Comparison of ENCODE assay signal across 8 mouse cellular contexts in genomic region chr11:72535519-72535918, GRCm38 (mm10). TPM values are rescaled to one million over a fixed set of nuclear protein-coding genes. Genes with fewer than 3 reads are reported as not detected.
DNase-seq lines count a peak whose midpoint lies in the region; ATAC-seq and TF ChIP-seq lines count a peak whose summit lies in the region.
"Had no signal": no experiment of that assay in that cellular context is flagged by ENCODE, and none has a peak within 500 bp of the region (broad histone marks: within the 10 kb centered on the region; RNA-seq: fewer than 3 reads in every experiment).

No protein-coding gene starts in this region.

- no peaks in the 10 kb centered on the region for H3K79me2 ChIP-seq in MEL (ENCODE audit: control insufficient read depth, insufficient read depth, low read length, poor library complexity)

- no peak for ATAC-seq in kidney, postnatal 0 days (replicated peaks; ENCODE audit: low FRiP score, low read depth)
- ATAC-seq in forebrain, embryonic 12.5 days (ENCODE audit: low FRiP score): no peak

- no peak for TF ChIP-seq EP300 in MEL (IDR thresholded peaks at IDR 0.05; ENCODE audit: low read depth in 1 of 2, low read length in 2 of 2)

- no peak overlapping the region for H3K9ac ChIP-seq in kidney, postnatal 0 days (ENCODE audit: low read depth, low read length)
- H3K9ac ChIP-seq in MEL (ENCODE audit: control insufficient read depth, low read depth, low read length, poor library complexity, severe bottlenecking): no peak overlapping the region
- no peak overlapping the region for H3K9ac ChIP-seq in forebrain, embryonic 12.5 days

- H3K36me3 ChIP-seq in kidney, postnatal 0 days (ENCODE audit: insufficient read depth, low read length): no peaks in the 10 kb centered on the region
- no peaks in the 10 kb centered on the region for H3K36me3 ChIP-seq in MEL (ENCODE audit: control insufficient read depth in 1 of 2, insufficient read depth in 2 of 2, low read length in 2 of 2)
- no peaks in the 10 kb centered on the region for H3K36me3 ChIP-seq in forebrain, embryonic 12.5 days (replicated peaks)

- H3K27me3 ChIP-seq in kidney, postnatal 0 days (ENCODE audit: insufficient read depth, low read length): no peaks in the 10 kb centered on the region
- H3K27me3 ChIP-seq in MEL (ENCODE audit: control insufficient read depth in 1 of 2, insufficient read depth in 2 of 2, low read length in 2 of 2): no peaks in the 10 kb centered on the region
- H3K27me3 ChIP-seq in forebrain, embryonic 12.5 days: no peaks in the 10 kb centered on the region; the same call in 1 of the 2 replicates

- H3K9me3 ChIP-seq in kidney, postnatal 0 days (replicated peaks; ENCODE audit: low read length): no peaks in the 10 kb centered on the region
- no peaks in the 10 kb centered on the region for H3K9me3 ChIP-seq in MEL (replicated peaks; ENCODE audit: insufficient read depth, low read length)
- 0 out of 2 replicates have a peak, but pooled peaks cover 5% of the 10 kb centered on the region for H3K9me3 ChIP-seq in forebrain, embryonic 12.5 days

- H3K4me2 ChIP-seq in kidney, postnatal 0 days (ENCODE audit: low read length): no peak overlapping the region
- H3K4me2 ChIP-seq in forebrain, embryonic 12.5 days: no peak overlapping the region

- TF ChIP-seq CTCF in kidney, postnatal 0 days (IDR thresholded peaks at IDR 0.05; ENCODE audit: low read depth): peak; percentile 61
- peak; percentile 6 to 48 (median 25); a peak in 4 of 6 replicates for TF ChIP-seq CTCF in MEL (IDR thresholded peaks at IDR 0.05 in 2 of 3, conservative IDR thresholded peaks at IDR 0.05 in 1 of 3; ENCODE audit: control insufficient read depth in 1 of 3, insufficient read depth in 1 of 3, low read depth in 2 of 3, low read length in 3 of 3, poor library complexity in 1 of 3, severe bottlenecking in 1 of 3)

- TF ChIP-seq RAD21 in MEL (IDR thresholded peaks at IDR 0.05; ENCODE audit: low read depth, low read length): peak; percentile 46

- H3K4me3 ChIP-seq in kidney, postnatal 0 days (replicated peaks; ENCODE audit: low read depth, low read length): no peak overlapping the region
- no peak overlapping the region for H3K4me3 ChIP-seq in MEL (ENCODE audit: control insufficient read depth in 1 of 2, insufficient read depth in 1 of 2, low read depth in 2 of 2, low read length in 2 of 2)
- H3K4me3 ChIP-seq in forebrain, embryonic 12.5 days (replicated peaks): no peak overlapping the region

- H3K4me1 ChIP-seq in kidney, postnatal 0 days (replicated peaks; ENCODE audit: insufficient read depth, low read length): no peaks in the 10 kb centered on the region
- H3K4me1 ChIP-seq in MEL (ENCODE audit: control insufficient read depth in 1 of 2, insufficient read depth in 2 of 2, low read length in 2 of 2): no peaks in the 10 kb centered on the region
- H3K4me1 ChIP-seq in forebrain, embryonic 12.5 days: no peaks in the 10 kb centered on the region

- TF ChIP-seq POLR2A in MEL (IDR thresholded peaks at IDR 0.05; ENCODE audit: control insufficient read depth in 1 of 2, insufficient read depth in 1 of 2, low read depth in 1 of 2, low read length in 2 of 2, poor library complexity in 1 of 2): no peak

- WGBS in kidney, postnatal 0 days: 91% methylated on average over 3 of the region's 3 CpGs
- WGBS in forebrain, embryonic 12.5 days: 88% methylated on average over 3 of the region's 3 CpGs

- DNase-seq in kidney, postnatal 0 days (ENCODE audit: low spot score): no peak
- DNase-seq in kidney, adult 11 months: no peak
- peak; percentile 66 to 70 for DNase-seq in B cell, adult 2 months
- peak; percentile 57 for DNase-seq in MEL (ENCODE audit: low read depth, low spot score)
- DNase-seq in retina, postnatal 1 day: peak; percentile 15
- no peak for DNase-seq in layer of hippocampus, postnatal 25 days (ENCODE audit: extremely low spot score in 1 of 2, low spot score in 1 of 2)
- DNase-seq: right cerebral cortex, postnatal 4 days had no signal

- no peak overlapping the region for H3K27ac ChIP-seq in kidney, postnatal 0 days
- no peak overlapping the region for H3K27ac ChIP-seq in MEL (ENCODE audit: control insufficient read depth, low read depth, low read length)
- no peak overlapping the region for H3K27ac ChIP-seq in forebrain, embryonic 12.5 days

TF ChIP-seq in MEL, 35 proteins besides CTCF, POLR2A, EP300 and RAD21:
- no peak for TF ChIP-seq E2F4 (IDR thresholded peaks at IDR 0.05; ENCODE audit: borderline replicate concordance, low read depth, low read length)
- TF ChIP-seq SMC3 (IDR thresholded peaks at IDR 0.05; ENCODE audit: low read depth, low read length): peak; percentile 63
- peak; percentile 32; the same call in 1 of the 2 replicates for TF ChIP-seq ZC3H11A (IDR thresholded peaks at IDR 0.05; ENCODE audit: low read depth, low read length)

RNA-seq across cellular contexts. Expression of gene Spns3, which starts 14.8 kb away (rescaled TPM):
- 0.99 and 1.1 TPM in 2 replicates for polyA plus RNA-seq in kidney, postnatal 0 days (2015; fragmentation: Nextera tagmentation; extraction: Ambion mirVana)
- 5.2 and 10.6 TPM in 2 replicates for total RNA-seq in MEL (2012; rRNA removed)
- polyA plus RNA-seq in MEL (2012; ENCODE audit: insufficient read depth in 1 of 2, insufficient read length in 2 of 2, low read depth in 1 of 2, low replicate concordance in 2 of 2, missing spikeins in 1 of 2): 10 to 100 TPM in 1 of 2 experiments, not detected in 1; 12.7 TPM
- total RNA-seq in layer of hippocampus, postnatal 25 days (2021): under 1 TPM; 0.15 to 0.28 TPM
- polyA plus RNA-seq in forebrain, embryonic 12.5 days (2016; fragmentation: Nextera tagmentation; extraction: Ambion mirVana): not detected in 2 replicates

RNA-seq across cellular contexts. Expression of gene Spns2, which starts 45.8 kb away (rescaled TPM):
- polyA plus RNA-seq in kidney, postnatal 0 days (2015; fragmentation: Nextera tagmentation; extraction: Ambion mirVana): 6.3 and 7.4 TPM in 2 replicates
- 0.33 and 0.58 TPM in 2 replicates for total RNA-seq in MEL (2012; rRNA removed)
- polyA plus RNA-seq in MEL (2012; ENCODE audit: insufficient read depth in 1 of 2, insufficient read length in 2 of 2, low read depth in 1 of 2, low replicate concordance in 2 of 2, missing spikeins in 1 of 2): 1 to 10 TPM in 1 of 2 experiments, not detected in 1; 3.0 TPM
- total RNA-seq in layer of hippocampus, postnatal 25 days (2021): 10 to 100 TPM; 95.8 to 97.0 TPM
- polyA plus RNA-seq in forebrain, embryonic 12.5 days (2016; fragmentation: Nextera tagmentation; extraction: Ambion mirVana): 4.9 and 5.4 TPM in 2 replicates

Comparison
In these comparisons a context has a peak if more than half of its experiments do, and no peak if none do; other contexts are left out.
1. DNase-seq: peak in B cell, adult 2 months (2 of 2), MEL (single experiment) and retina, postnatal 1 day (single experiment); none in kidney, postnatal 0 days (single experiment), kidney, adult 11 months (single experiment) and layer of hippocampus, postnatal 25 days (0 of 2).